Mouse (Mus musculus): ENCODE data around the gene Bpgm. TPM values are rescaled to one million over a fixed set of nuclear protein-coding genes. Genes with fewer than 3 reads are reported as not detected.

The Bpgm gene
- total and polyA plus RNA-seq, 3 experiments = 4.1 to 34.7 (median 21.7) TPM

DNA sequence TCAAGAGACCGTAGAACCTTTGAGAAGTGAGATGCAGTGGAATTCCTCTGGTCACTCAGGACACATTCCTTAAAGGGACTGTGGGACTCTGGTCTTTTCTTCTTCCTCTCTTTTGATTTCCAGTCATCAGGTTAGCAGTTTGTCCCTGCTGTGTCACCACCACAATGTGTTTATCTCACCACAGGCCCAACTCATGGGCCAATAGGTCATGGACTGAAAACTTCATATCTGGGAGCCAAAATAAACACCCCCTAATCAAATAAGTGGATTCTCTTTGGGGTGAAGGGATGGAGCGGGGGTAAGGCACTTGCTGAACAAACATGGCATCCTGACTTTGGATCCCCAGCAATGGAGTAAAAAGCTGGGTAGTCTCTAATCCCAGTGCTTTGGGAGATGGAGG is 52.1 kb downstream of the Bpgm start:
- DNase-seq = no peak

DNA sequence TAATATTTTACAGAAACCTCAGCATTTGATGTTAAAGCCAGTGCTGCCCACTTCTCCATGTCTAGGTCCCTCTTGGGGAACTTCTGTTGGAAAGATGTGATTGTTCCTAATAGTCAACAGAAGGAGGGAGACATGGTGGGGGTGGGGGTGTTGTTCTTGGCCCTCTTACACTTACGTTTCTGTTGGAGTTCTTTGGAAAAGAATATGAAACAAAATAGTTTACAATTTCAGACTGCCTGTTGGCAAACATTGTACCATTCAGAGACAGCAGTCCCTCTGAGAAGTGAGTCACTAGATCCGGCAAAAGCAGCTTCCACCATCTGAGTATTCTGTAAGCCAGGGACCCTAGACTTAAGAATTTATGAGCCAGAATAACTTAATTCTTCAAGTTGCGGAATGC is 54.0 kb downstream of the Bpgm start:
- no peak for DNase-seq

DNA sequence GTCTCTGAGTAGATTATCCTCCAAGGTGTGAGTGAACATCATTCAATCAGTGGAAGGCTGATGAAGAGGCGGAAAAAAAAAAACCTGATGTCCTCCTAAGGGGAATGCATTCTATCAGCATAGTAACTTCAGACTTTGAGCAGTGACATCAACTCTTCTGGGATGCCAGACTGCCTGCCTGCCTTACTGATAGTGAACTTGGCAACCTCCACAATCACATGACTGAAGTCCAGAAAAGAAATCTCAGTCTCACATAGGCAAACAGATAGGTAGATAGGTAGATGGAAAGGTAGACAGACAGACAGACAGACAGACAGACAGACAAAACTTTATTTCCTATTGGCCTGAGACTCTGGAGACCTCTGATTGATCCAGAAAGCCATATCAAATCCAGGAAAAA is 57.0 kb downstream of the Bpgm start:
- no peak for DNase-seq

DNA sequence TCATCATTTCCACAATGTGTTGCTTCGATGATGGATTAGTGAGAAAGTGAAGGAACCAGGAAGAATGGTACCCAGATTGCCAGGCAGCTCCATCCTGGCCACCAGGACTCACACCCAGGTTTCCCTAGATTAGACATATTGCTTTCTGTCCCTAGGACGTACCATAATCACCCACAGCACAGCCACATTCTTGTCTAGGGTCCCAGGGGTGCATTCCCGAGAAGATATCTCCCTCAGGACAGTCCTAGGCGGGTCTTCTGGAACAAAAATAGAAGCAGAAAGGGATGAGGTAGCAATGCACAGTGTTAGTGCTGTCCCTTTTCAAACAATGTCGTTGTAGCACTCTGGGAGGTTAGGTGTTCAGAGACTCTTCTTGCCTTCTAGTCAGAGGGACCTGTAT is 57.9 kb downstream of the Bpgm start:
- no peak for DNase-seq

DNA sequence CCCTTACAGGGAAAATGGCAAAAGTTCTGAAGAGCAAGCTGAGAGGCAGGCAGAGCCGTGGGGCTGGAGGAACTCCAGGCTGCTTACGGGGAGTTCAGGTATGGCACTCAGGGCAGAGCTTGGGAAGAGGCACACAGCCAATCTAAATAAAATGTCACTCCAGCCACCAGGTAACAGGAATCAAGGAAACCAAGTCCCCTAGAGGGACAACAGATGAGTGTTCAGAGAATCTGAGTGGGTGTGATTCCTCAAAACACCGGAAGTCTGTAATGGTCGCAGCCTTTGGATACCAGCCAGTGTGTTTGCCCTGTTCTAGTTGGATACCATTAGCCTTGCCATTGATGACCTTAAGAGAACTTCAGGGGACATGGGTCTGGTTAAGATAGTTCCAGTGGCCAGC is 66.9 kb downstream of the Bpgm start:
- peak; percentile 9 for DNase-seq

DNA sequence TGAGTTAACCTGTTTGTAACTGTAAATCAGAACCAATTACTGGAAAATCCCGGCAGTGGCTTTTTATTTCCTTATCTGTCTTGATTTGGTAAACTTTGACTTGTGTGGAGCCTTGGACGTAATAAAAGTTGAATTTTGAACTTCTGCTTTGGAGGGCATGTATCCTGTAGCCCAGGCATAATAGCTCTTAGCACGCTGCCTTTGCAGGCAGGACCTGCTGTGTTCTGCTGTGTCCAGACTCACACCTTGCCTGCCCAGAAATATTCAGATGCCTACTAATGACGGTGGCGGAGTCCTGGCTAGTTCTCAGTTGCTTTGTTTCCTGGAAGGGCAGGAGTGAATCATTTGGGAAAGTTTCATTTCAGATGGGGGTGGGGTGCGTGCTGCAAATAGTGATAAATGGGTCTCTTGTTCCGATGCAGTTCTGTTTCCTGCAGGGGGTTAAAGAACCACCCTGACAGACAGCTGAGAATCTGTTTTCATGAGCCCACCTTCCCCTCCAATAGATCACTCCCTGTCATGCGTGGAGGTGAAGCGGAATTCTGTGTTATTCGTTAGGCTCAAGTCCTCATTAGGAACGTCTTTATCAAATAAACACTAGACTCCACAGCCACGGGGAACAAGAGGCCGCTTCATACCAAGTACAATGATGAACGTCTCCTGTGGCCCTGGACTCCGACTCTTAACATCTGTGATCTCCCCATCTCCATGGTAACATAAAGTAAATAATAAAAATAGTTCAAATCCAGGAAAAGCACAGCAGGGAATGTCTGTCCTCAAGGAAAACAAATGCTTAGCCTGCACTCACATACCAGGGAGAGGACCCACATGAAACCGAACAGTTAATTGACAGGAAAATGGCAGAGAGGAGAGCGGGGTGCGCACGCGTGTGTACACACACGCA is 67.5 kb downstream of the Bpgm start:
- peak; percentile 61 for DNase-seq

DNA sequence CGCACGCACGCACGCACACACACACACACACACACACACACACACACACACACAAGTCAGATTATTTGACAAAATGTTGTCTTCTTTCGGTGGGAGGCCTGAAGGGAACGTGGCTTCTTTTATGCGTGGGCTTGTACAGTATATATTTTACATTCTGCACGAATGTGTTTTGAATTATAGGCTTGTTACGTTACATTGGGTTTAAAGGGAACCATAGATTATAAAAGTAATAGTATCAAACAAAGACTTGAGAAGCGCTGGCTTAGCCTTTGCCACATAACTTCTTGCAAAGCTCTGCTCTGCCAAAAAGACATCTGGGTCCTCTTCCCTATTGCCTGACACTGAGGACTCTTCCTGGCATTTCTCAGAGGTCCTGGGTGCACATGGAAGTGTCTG is 68.2 kb downstream of the Bpgm start:
- DNase-seq = no peak

DNA sequence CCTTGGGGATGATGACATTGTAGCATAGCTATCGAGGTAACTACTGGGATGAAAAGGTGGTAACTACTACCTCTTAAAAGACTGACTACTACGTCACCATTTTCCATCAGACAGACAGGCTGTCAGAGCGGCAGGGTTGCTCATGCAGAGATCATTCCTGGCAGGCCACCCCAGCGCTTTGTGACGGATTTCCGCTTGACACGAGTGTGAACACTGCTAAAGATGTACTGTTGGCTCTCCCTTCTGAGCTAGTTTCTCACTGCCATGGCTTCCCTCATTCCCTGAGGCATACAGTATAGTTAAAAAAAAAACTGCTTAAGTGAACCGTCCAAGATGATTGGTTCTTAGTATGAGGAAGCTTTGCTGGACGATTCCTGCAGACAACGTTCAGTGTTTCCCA is 69.3 kb downstream of the Bpgm start:
- DNase-seq = no peak

DNA sequence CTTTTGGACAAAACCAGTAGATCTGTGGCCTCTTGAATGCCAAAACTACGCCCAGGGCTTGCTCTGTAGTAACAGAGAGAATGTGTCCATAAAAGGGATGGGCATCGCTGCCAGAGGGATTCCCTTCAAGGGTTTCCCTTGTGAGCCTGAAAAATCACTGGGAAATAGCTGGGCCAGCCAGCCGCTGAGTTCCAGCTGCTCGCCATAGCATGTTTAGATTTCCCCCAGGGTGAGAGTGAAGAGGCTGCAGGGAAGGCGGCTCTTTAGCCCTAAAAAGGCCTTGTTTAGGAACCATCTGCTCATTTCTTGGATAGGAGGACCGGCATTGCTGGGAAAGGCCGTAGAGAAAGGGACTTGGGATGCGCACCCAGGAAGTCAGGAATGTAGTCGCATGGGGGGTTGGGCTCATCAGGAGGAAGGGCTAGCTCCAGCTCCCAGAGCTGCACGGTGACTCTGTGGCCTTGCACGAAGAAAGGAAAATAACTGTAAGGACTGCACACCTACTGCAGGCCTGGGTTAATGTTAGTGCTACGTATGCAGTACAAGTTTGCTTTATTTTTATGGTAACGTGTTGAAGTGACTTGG is 72.5 kb downstream of the Bpgm start:
- DNase-seq = no peak

DNA sequence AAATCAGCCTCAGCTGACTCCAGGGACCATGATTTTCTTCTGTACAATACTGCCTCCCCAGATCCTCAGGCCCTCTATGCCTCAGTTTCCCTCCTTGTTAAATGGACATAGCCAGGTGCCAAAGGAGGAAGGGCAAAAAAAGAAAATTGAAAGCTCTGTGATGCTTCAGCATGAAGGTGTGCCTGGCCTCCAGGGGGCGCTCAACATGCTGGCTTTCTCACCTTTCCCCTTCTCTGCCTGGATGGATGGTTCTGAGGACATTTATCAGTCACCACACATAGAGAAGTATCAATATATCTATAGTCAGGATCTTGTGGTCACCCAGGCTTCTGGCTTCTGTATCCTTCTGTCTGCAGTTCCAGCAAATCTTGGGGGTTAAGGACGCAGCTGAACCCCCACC is 73.0 kb downstream of the Bpgm start:
- peak; percentile 53 for DNase-seq

DNA sequence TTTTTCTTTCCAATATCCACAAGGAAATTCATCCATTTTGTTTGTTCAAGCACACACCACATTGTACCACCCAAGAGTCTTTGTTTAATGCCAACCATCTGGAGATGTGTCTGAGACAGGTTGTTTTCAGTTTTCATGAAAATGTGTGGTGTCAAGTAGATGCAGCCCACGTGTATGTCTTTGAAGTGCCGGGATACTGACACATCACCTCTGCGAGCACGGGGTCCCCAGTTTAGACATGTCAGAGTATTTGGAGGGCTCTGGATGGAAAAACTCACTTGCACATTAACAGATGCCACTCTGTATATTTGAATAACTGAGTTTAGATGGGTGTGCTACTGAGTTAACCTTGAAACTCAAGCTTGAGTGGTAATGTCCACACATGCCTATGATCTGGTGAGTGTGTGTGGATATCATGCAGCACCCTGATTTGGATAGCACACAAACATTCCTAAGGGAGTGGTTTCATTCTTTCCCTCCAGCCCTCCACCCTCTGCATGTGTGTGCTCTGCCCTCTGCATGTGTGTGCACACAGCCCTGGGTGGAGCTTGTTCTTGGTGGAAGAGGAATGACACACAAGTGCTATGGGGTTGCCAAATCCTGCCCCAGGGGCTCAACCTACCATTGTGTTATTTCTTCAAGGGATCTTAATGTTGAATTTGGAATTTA is 76.6 kb downstream of the Bpgm start:
- DNase-seq = no peak

DNA sequence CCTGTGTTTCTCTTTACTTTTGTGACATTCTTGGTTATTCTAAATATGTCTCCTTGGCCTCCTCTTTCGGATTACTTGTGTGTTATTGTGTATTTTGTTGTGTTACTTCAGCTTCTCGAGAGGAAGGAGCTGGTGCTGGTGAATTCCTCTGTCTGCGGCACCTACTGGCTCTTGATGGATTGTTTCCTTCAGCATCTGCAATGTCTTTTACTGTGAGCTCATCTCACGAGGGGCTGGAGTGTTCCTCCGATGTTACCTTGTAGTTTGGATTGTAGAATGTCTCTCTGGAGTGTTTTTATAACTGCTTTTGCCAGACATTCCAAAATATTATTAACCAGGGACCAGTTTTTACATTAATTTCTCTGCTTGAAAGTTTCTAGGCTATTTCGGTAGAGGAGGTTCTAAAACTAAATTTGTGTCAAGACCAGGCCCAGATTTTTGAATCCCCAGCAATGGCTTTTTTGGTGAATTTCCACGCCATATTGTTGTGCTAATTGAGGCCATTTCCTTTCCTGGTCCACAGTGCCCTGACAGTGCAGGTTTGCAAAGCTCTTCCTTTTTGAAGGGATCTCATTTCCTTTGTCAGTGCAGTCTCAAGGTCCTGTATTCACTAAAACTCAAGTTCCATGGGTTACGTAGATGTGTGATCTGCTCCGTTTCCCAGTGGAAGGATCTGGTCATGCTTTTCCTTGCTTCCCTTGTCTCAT is 78.4 kb downstream of the Bpgm start:
- DNase-seq = no peak

Other genes with a start within 250 kb of the Bpgm start
- 100 to 1,000 TPM; 232 to 352 TPM for gene Akr1b3, start 158.7 kb upstream of the Bpgm start, total RNA-seq (2021)
- 187 and 213 TPM in 2 replicates for gene Akr1b3, start 158.7 kb upstream of the Bpgm start, polyA plus RNA-seq (2012; rRNA removed)
- 100 to 1,000 TPM; 267 to 269 TPM for gene Akr1b8, start 122.1 kb upstream of the Bpgm start, total RNA-seq (2021)
- gene Akr1b8, start 122.1 kb upstream of the Bpgm start, polyA plus RNA-seq (2012; rRNA removed) = 20.2 and 28.5 TPM in 2 replicates
- 100 to 1,000 TPM; 167 to 199 TPM for gene Akr1b10, start 92.0 kb upstream of the Bpgm start, total RNA-seq (2021)
- gene Akr1b10, start 92.0 kb upstream of the Bpgm start, polyA plus RNA-seq (2012; rRNA removed) = 53.5 and 64.3 TPM in 2 replicates
- gene Akr1b7, start 63.9 kb upstream of the Bpgm start, total RNA-seq (2021) = 1,000 to 10,000 TPM; 2,991 to 6,085 TPM
- 318 and 465 TPM in 2 replicates for gene Akr1b7, start 63.9 kb upstream of the Bpgm start, polyA plus RNA-seq (2012; rRNA removed)
- 10 to 100 TPM; 82.4 to 89.0 TPM for gene Cald1, start 122.3 kb downstream of the Bpgm start, total RNA-seq (2021)
- 5.4 and 5.6 TPM in 2 replicates for gene Cald1, start 122.3 kb downstream of the Bpgm start, polyA plus RNA-seq (2012; rRNA removed)